Comparison of ENCODE assay signal across 8 mouse cellular contexts in genomic region chr16:72924423-72925224, GRCm38 (mm10).
DNase-seq lines count a peak whose midpoint lies in the region; ATAC-seq and TF ChIP-seq lines count a peak whose summit lies in the region.

No protein-coding gene starts in this region.

- no peaks in the 10 kb centered on the region for H3K9me3 ChIP-seq in forebrain, embryonic 13.5 days (replicated peaks)
- no peaks in the 10 kb centered on the region for H3K9me3 ChIP-seq in heart, embryonic 15.5 days (replicated peaks)
- H3K9me3 ChIP-seq in kidney, postnatal 0 days (replicated peaks; ENCODE audit: low read length) = no peaks in the 10 kb centered on the region
- no peaks in the 10 kb centered on the region for H3K9me3 ChIP-seq in neural tube, embryonic 11.5 days (ENCODE audit: control insufficient read depth, low read length)

- H3K9ac ChIP-seq in forebrain, embryonic 13.5 days = no peak overlapping the region
- H3K9ac ChIP-seq in heart, embryonic 15.5 days = 0 out of 2 replicates have a peak overlapping the region, but pooled peaks have one; percentile 1
- no peak overlapping the region for H3K9ac ChIP-seq in kidney, postnatal 0 days (ENCODE audit: low read depth, low read length)
- H3K9ac ChIP-seq in neural tube, embryonic 11.5 days (ENCODE audit: low read length) = no peak overlapping the region

- TF ChIP-seq CTCF in kidney, postnatal 0 days (IDR thresholded peaks at IDR 0.05; ENCODE audit: low read depth) = no peak

- peaks cover 46% of the 10 kb centered on the region for H3K4me1 ChIP-seq in forebrain, embryonic 13.5 days
- H3K4me1 ChIP-seq in heart, embryonic 15.5 days (replicated peaks) = peaks cover 11% of the 10 kb centered on the region
- 0 out of 2 replicates have a peak, but pooled peaks cover 8% of the 10 kb centered on the region for H3K4me1 ChIP-seq in kidney, postnatal 0 days (replicated peaks; ENCODE audit: insufficient read depth, low read length)
- peaks cover 3% of the 10 kb centered on the region for H3K4me1 ChIP-seq in neural tube, embryonic 11.5 days (ENCODE audit: control insufficient read depth, insufficient read depth, low read length)

- H3K27ac ChIP-seq in forebrain, embryonic 13.5 days = no peak overlapping the region
- H3K27ac ChIP-seq in heart, embryonic 15.5 days = peak overlapping the region; percentile 14; the same call in 1 of the 2 replicates
- H3K27ac ChIP-seq in kidney, postnatal 0 days = peak overlapping the region; percentile 51; the same call in 1 of the 2 replicates
- H3K27ac ChIP-seq in neural tube, embryonic 11.5 days (ENCODE audit: low read depth, low read length) = no peak overlapping the region

- DNase-seq in cerebellum, adult 11-12 months = peak; percentile 39
- peak; percentile 88 for DNase-seq in kidney, postnatal 0 days (ENCODE audit: low spot score)
- peak; percentile 35 for DNase-seq in liver
- peak; percentile 65 for DNase-seq in neural tube, embryonic 11.5 days (ENCODE audit: low spot score)
- peak; percentile 70 for DNase-seq in urinary bladder, postnatal 14 days (ENCODE audit: low spot score)
- no peak for DNase-seq in c-Kit-positive CD71-positive TER-119-positive erythroid progenitor cells, embryonic 14.5 days (ENCODE audit: low spot score)

- peaks cover 8% of the 10 kb centered on the region; the same call in 1 of the 2 replicates for H3K27me3 ChIP-seq in forebrain, embryonic 13.5 days
- no peaks in the 10 kb centered on the region for H3K27me3 ChIP-seq in heart, embryonic 15.5 days
- H3K27me3 ChIP-seq in kidney, postnatal 0 days (ENCODE audit: insufficient read depth, low read length) = no peaks in the 10 kb centered on the region
- no peaks in the 10 kb centered on the region for H3K27me3 ChIP-seq in neural tube, embryonic 11.5 days (ENCODE audit: control insufficient read depth, insufficient read depth, low read length)

- peak overlapping the region; percentile 51 for H3K4me2 ChIP-seq in forebrain, embryonic 13.5 days
- peak overlapping the region; percentile 61 for H3K4me2 ChIP-seq in heart, embryonic 15.5 days
- H3K4me2 ChIP-seq in kidney, postnatal 0 days (ENCODE audit: low read length) = peak overlapping the region; percentile 51
- no peak overlapping the region; the same call in 1 of the 2 replicates for H3K4me2 ChIP-seq in neural tube, embryonic 11.5 days (ENCODE audit: low read depth)

- peak; percentile 91 for ATAC-seq in forebrain, embryonic 13.5 days
- ATAC-seq in heart, embryonic 15.5 days (replicated peaks; ENCODE audit: insufficient number of reproducible peaks, insufficient read depth, low FRiP score, low read depth) = peak; percentile 80
- peak; percentile 75; the same call in 1 of the 2 replicates for ATAC-seq in kidney, postnatal 0 days (replicated peaks; ENCODE audit: low FRiP score, low read depth)
- peak; percentile 81 for ATAC-seq in neural tube, embryonic 11.5 days (ENCODE audit: insufficient read depth, low FRiP score, low TSS enrichment)

- 5% methylated on average over 15 of the region's 15 CpGs for WGBS in forebrain, embryonic 13.5 days
- WGBS in heart, embryonic 15.5 days = 25% methylated on average over 15 of the region's 15 CpGs
- WGBS in kidney, postnatal 0 days = 19% methylated on average over 15 of the region's 15 CpGs
- WGBS in neural tube, embryonic 11.5 days = 22% methylated on average over 15 of the region's 15 CpGs

- H3K36me3 ChIP-seq in forebrain, embryonic 13.5 days (ENCODE audit: poor library complexity, severe bottlenecking) = no peaks in the 10 kb centered on the region
- no peaks in the 10 kb centered on the region for H3K36me3 ChIP-seq in heart, embryonic 15.5 days
- no peaks in the 10 kb centered on the region for H3K36me3 ChIP-seq in kidney, postnatal 0 days (ENCODE audit: insufficient read depth, low read length)
- no peaks in the 10 kb centered on the region for H3K36me3 ChIP-seq in neural tube, embryonic 11.5 days (ENCODE audit: control insufficient read depth, insufficient read depth, low read length)

- H3K4me3 ChIP-seq in forebrain, embryonic 13.5 days = no peak overlapping the region
- H3K4me3 ChIP-seq in heart, embryonic 15.5 days = peak overlapping the region; percentile 31
- H3K4me3 ChIP-seq in kidney, postnatal 0 days (replicated peaks; ENCODE audit: low read depth, low read length) = peak overlapping the region; percentile 11; the same call in 1 of the 2 replicates
- no peak overlapping the region for H3K4me3 ChIP-seq in neural tube, embryonic 11.5 days (ENCODE audit: low read depth, low read length)

Comparison
In these comparisons a context has a peak if more than half of its experiments do, and no peak if none do; other contexts are left out.
1. H3K27ac ChIP-seq: peak in heart, embryonic 15.5 days (single experiment) and kidney, postnatal 0 days (single experiment); none in forebrain, embryonic 13.5 days (single experiment) and neural tube, embryonic 11.5 days (single experiment).
2. H3K4me3 ChIP-seq: peak in heart, embryonic 15.5 days (single experiment) and kidney, postnatal 0 days (single experiment); none in forebrain, embryonic 13.5 days (single experiment) and neural tube, embryonic 11.5 days (single experiment).
3. Peak in every context shown above with its lines, with median percentiles within 50 percentile points of each other: ATAC-seq.